Mouse (Mus musculus): ENCODE results near the gene Irf2bp1. TPM values are rescaled to one million over a fixed set of nuclear protein-coding genes. Genes with fewer than 3 reads are reported as not detected.

Gene Irf2bp1
- polyA plus RNA-seq, 3 experiments from 2014 or later = 1.1 to 2.6 (median 1.9) TPM

- ATAC-seq = peak; percentile 77
Observed at GRCm38 (mm10) chr7:19001066-19001806, 2.6 kb upstream of the Irf2bp1 start.

GRCm38 (mm10) chr7:19001807-19002085 lies 2.1 kb upstream of the Irf2bp1 start:
- no peak for ATAC-seq

GRCm38 (mm10) chr7:19002115-19002514 lies 1.7 kb upstream of the Irf2bp1 start:
- ATAC-seq = no peak

- ATAC-seq = peak; percentile 42
Observed at GRCm38 (mm10) chr7:19002848-19003498, 871 bp upstream of the Irf2bp1 start.

GRCm38 (mm10) chr7:19004631-19005079 lies 811 bp downstream of the Irf2bp1 start:
- ATAC-seq = no peak

- ATAC-seq = no peak
Observed at GRCm38 (mm10) chr7:19005417-19006121, 1.7 kb downstream of the Irf2bp1 start.

GRCm38 (mm10) chr7:19006476-19006875 lies 2.6 kb downstream of the Irf2bp1 start:
- peak; percentile 38 for ATAC-seq

- no peak for ATAC-seq
Observed at GRCm38 (mm10) chr7:19007026-19007977, 3.5 kb downstream of the Irf2bp1 start.

- no peak for ATAC-seq
Observed at GRCm38 (mm10) chr7:19010581-19010980, 6.7 kb downstream of the Irf2bp1 start.

GRCm38 (mm10) chr7:19012025-19012621 lies 8.3 kb downstream of the Irf2bp1 start:
- no peak for ATAC-seq

- ATAC-seq = no peak
Observed at GRCm38 (mm10) chr7:19012882-19013281, 9.0 kb downstream of the Irf2bp1 start.

GRCm38 (mm10) chr7:19014452-19014851 lies 10.6 kb downstream of the Irf2bp1 start:
- ATAC-seq = no peak

- ATAC-seq = no peak
Observed at GRCm38 (mm10) chr7:19016042-19016441, 12.2 kb downstream of the Irf2bp1 start.

GRCm38 (mm10) chr7:19017909-19018308 lies 14.1 kb downstream of the Irf2bp1 start:
- ATAC-seq = no peak

GRCm38 (mm10) chr7:19021048-19021447 lies 17.2 kb downstream of the Irf2bp1 start:
- no peak for ATAC-seq

- no peak for ATAC-seq
Observed at GRCm38 (mm10) chr7:19022189-19022958, 18.5 kb downstream of the Irf2bp1 start.

- ATAC-seq = peak; percentile 23
Observed at GRCm38 (mm10) chr7:19023357-19023814, 19.5 kb downstream of the Irf2bp1 start, which contains the start of gene Foxa3. Gene Foxa3, minus strand, starts transcription at chr7:19023538.

GRCm38 (mm10) chr7:19024096-19024506 lies 20.3 kb downstream of the Irf2bp1 start, which contains the start of gene Sympk:
Gene Sympk, plus strand, starts transcription at chr7:19024377.
- peak; percentile 95 for ATAC-seq

- ATAC-seq = no peak
Observed at GRCm38 (mm10) chr7:19024581-19025255, 20.9 kb downstream of the Irf2bp1 start.

- no peak for ATAC-seq
Observed at GRCm38 (mm10) chr7:19028067-19028466, 24.2 kb downstream of the Irf2bp1 start.
